Mouse (Mus musculus): ENCODE measurements around the gene Gnaz. TPM values are rescaled to one million over a fixed set of nuclear protein-coding genes. Genes with fewer than 3 reads are reported as not detected.
A peak's percentile ranks its signal among the peaks of the same experiment; 100 is the strongest.

The Gnaz gene
- polyA plus RNA-seq, 1 experiment from 2014 or later, result 60.6 TPM

DNA sequence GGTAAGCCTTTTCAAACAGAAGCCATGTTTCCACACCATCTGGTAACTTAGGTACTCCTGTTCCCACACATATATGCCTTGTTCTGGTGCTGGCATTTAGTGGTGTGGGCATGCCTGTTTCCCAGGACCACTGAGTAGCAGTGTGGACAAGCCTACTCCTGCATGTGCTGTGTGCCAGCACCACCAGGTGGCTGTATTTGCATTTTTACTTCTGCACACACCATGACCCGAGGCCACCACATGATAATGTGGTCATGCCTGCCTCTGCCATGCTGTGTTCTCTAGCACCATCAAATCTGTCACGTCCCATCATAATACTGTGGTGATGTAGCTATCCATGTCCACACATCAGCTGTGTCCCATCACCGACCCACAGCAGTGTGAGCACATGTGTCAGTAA, 27.7 kb upstream of the Gnaz start:
- ATAC-seq (ENCODE audit: low FRiP score, low TSS enrichment) (no peak), DNase-seq (peak; percentile 50)
- Histone ChIP-seq H3K4me1 (ENCODE audit: control insufficient read depth, insufficient read depth, low read length) (no peaks in the 10 kb centered on the region), H3K4me3 (replicated peaks; ENCODE audit: low read depth, low read length) (no peak overlapping the region), H3K36me3 (ENCODE audit: control insufficient read depth, insufficient read depth, low read length) (no peaks in the 10 kb centered on the region), H3K27ac (replicated peaks; ENCODE audit: low read depth, low read length) (no peak overlapping the region), H3K4me2 (ENCODE audit: low read length) (no peak overlapping the region), H3K27me3 (ENCODE audit: control insufficient read depth, insufficient read depth, low read length) (no peaks in the 10 kb centered on the region), H3K9me3 (ENCODE audit: control insufficient read depth, low read length) (no peaks in the 10 kb centered on the region), H3K9ac (replicated peaks; ENCODE audit: low read length) (no peak overlapping the region)
- WGBS, result 59% methylated on average over 3 of the region's 3 CpGs

DNA sequence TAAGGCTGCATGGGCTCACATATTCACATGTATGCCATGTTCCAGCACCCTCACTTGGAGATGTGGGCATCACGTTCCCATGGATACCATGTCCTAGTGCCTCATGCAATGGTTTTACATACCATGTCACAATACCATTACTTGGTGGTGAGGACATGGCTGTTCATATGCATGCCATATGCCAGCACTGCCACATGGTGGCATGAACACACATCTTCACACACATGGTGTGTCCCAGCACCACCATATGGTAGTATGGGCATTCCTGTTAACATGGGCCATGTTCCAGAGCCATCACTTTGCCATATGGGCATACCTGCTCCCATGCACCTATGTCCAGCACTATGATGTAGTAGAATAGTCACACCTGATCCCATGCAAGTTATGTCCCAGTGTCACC, 26.2 kb upstream of the Gnaz start:
- DNase-seq (no peak), ATAC-seq (ENCODE audit: low FRiP score, low TSS enrichment) (no peak)
- no peak overlapping the region for H3K9ac ChIP-seq (replicated peaks; ENCODE audit: low read length)
- no peak overlapping the region for H3K27ac ChIP-seq (replicated peaks; ENCODE audit: low read depth, low read length)
- 95% methylated on average over 1 of the region's 1 CpGs for WGBS
- no peaks in the 10 kb centered on the region for H3K27me3 ChIP-seq (ENCODE audit: control insufficient read depth, insufficient read depth, low read length)
- H3K9me3 ChIP-seq (ENCODE audit: control insufficient read depth, low read length), result no peaks in the 10 kb centered on the region; the same call in 1 of the 2 replicates
- H3K4me1 ChIP-seq (ENCODE audit: control insufficient read depth, insufficient read depth, low read length), result no peaks in the 10 kb centered on the region
- no peak overlapping the region for H3K4me3 ChIP-seq (replicated peaks; ENCODE audit: low read depth, low read length)
- no peak overlapping the region for H3K4me2 ChIP-seq (ENCODE audit: low read length)
- no peaks in the 10 kb centered on the region for H3K36me3 ChIP-seq (ENCODE audit: control insufficient read depth, insufficient read depth, low read length)

DNA sequence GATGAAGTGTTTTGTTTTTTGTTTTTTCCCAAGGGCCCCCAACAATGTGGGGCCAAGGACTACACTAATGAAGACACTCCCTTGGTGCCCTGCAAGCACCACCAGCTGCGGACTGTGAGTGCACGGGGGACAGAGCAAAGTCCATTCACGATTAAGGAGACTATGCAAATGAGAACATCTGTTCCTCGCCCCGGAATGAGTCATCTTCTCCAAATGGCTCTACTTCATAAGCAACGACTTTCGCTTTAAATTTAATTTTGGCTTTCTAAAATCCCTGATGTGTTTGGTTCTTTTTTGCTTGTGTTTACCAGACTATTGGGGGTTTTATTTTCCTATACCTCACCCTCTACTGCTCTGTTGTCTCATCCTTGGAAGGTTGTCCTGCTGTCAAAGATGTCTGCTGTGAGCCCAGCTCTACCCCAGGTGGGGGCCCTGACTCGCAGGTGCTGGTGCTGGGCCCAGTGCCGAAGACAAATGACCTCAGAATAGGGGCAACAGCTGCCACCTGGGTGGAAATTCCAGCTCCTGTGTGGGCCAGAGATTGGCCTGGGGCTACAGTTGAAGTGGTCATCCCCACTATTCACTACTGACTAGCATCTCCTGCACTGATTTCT, 14.0 kb upstream of the Gnaz start:
- DNase-seq, result no peak
- Histone ChIP-seq H3K9me3 (ENCODE audit: control insufficient read depth, low read length) (no peaks in the 10 kb centered on the region), H3K27me3 (ENCODE audit: control insufficient read depth, insufficient read depth, low read length) (no peaks in the 10 kb centered on the region), H3K4me2 (ENCODE audit: low read length) (no peak overlapping the region), H3K27ac (replicated peaks; ENCODE audit: low read depth, low read length) (no peak overlapping the region), H3K4me3 (replicated peaks; ENCODE audit: low read depth, low read length) (no peak overlapping the region), H3K36me3 (ENCODE audit: control insufficient read depth, insufficient read depth, low read length) (no peaks in the 10 kb centered on the region), H3K4me1 (ENCODE audit: control insufficient read depth, insufficient read depth, low read length) (no peaks in the 10 kb centered on the region), H3K9ac (replicated peaks; ENCODE audit: low read length) (no peak overlapping the region)
- ATAC-seq (ENCODE audit: low FRiP score, low TSS enrichment), result no peak
- 39% methylated on average over 9 of the region's 9 CpGs for WGBS

DNA sequence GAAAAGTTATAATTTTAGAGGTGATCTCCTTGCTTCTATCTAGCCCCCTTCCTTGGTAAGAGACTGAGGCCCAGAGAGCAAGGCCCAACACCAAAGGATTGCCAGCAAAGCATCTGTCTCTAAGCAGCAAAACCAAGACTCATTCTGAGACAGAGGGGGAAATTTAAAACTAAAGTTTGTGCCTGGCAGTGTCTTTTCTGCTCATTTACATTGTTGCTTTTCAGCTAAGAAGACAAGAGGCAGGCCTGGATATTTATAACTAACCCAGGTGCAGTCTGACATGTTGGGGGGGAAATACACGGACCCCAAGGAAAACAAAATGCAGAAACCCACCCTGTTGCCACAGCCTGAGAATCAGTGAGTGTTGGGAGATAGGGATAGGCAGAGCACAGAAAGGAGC, 2.6 kb upstream of the Gnaz start:
- Histone ChIP-seq H3K4me2 (ENCODE audit: low read length) (no peak overlapping the region), H3K36me3 (ENCODE audit: control insufficient read depth, insufficient read depth, low read length) (no peaks in the 10 kb centered on the region), H3K9ac (replicated peaks; ENCODE audit: low read length) (no peak overlapping the region), H3K9me3 (ENCODE audit: control insufficient read depth, low read length) (no peaks in the 10 kb centered on the region), H3K4me1 (ENCODE audit: control insufficient read depth, insufficient read depth, low read length) (peaks cover 18% of the 10 kb centered on the region), H3K27me3 (ENCODE audit: control insufficient read depth, insufficient read depth, low read length) (no peaks in the 10 kb centered on the region), H3K4me3 (replicated peaks; ENCODE audit: low read depth, low read length) (no peak overlapping the region), H3K27ac (replicated peaks; ENCODE audit: low read depth, low read length) (no peak overlapping the region)
- 80% methylated on average over 1 of the region's 1 CpGs for WGBS
- ATAC-seq (ENCODE audit: low FRiP score, low TSS enrichment) (no peak), DNase-seq (no peak)

DNA sequence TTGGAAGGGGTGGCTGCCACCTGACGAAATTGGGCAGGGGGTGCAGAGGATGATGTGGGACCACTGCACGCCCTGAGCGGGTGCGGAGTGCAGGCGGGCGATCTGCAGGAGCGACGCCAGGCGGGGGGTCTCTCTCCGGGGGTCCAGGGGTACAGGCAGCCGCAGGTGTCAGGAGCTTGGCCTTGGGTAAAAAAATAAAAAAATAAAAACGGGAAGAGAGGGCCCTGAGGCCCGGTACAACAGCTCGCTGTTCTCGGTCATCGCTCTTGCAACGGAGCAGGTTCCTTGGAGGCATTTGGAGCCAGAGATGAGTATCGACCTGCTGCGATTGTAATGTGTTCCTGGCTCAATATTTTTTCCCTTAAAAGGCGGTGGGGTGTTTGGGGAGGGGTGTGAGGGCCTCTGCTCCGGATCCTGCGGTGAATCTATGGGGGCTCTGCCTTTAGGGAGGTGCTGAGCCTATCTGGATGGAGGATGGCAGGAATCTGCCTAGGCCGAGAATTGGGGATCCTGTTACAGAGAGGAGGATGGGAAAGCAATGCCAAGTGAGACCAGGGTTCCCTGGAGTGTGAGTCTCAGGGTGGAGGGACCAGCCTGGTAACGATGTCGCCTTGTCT, 782 bp downstream of the Gnaz start:
- WGBS, result 1% methylated on average over 25 of the region's 25 CpGs
- no peaks in the 10 kb centered on the region for H3K27me3 ChIP-seq (ENCODE audit: control insufficient read depth, insufficient read depth, low read length)
- no peaks in the 10 kb centered on the region for H3K9me3 ChIP-seq (ENCODE audit: control insufficient read depth, low read length)

DNA sequence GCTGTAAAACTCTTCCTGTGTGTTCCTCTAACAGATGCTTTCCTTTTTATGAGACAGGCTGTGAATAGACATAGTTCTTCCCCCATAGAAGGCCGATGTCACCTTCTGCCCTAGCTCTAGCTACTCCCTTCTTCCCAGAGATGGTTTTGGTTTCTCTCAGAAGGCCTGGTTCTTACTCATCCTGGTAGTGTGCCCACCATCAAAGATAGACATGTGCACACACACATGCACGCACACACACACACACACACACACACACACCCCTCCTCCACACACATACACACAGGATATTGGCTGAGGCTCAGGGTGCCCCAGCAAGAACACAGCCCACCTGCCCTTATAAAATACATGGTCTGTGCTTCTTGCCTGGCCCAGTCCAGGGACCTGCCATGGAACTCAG, 2.3 kb downstream of the Gnaz start:
- H3K36me3 ChIP-seq (ENCODE audit: control insufficient read depth, insufficient read depth, low read length), result peaks cover 3% of the 10 kb centered on the region
- H3K4me1 ChIP-seq (ENCODE audit: control insufficient read depth, insufficient read depth, low read length), result peaks cover 20% of the 10 kb centered on the region
- no peaks in the 10 kb centered on the region for H3K9me3 ChIP-seq (ENCODE audit: control insufficient read depth, low read length)
- no peak for ATAC-seq (ENCODE audit: low FRiP score, low TSS enrichment)
- no peak for DNase-seq
- WGBS, result 92% methylated on average over 2 of the region's 2 CpGs
- H3K27me3 ChIP-seq (ENCODE audit: control insufficient read depth, insufficient read depth, low read length), result no peaks in the 10 kb centered on the region
- H3K4me2 ChIP-seq (ENCODE audit: low read length), result no peak overlapping the region
- no peak overlapping the region for H3K27ac ChIP-seq (replicated peaks; ENCODE audit: low read depth, low read length)
- no peak overlapping the region for H3K9ac ChIP-seq (replicated peaks; ENCODE audit: low read length)
- 0 out of 2 replicates have a peak overlapping the region, but pooled peaks have one; percentile 72 for H3K4me3 ChIP-seq (replicated peaks; ENCODE audit: low read depth, low read length)

More for the DNA sequence above, 782 bp downstream of the Gnaz start:
- peak overlapping the region; percentile 78 for H3K27ac ChIP-seq (replicated peaks; ENCODE audit: low read depth, low read length)
- ATAC-seq (ENCODE audit: low FRiP score, low TSS enrichment) (no peak), DNase-seq (peak; percentile 53)
- H3K4me3 ChIP-seq (replicated peaks; ENCODE audit: low read depth, low read length), result peak overlapping the region; percentile 72
- peaks cover 20% of the 10 kb centered on the region for H3K4me1 ChIP-seq (ENCODE audit: control insufficient read depth, insufficient read depth, low read length)
- no peaks in the 10 kb centered on the region for H3K36me3 ChIP-seq (ENCODE audit: control insufficient read depth, insufficient read depth, low read length)
- peak overlapping the region; percentile 76 for H3K9ac ChIP-seq (replicated peaks; ENCODE audit: low read length)
- H3K4me2 ChIP-seq (ENCODE audit: low read length), result peak overlapping the region; percentile 85

DNA sequence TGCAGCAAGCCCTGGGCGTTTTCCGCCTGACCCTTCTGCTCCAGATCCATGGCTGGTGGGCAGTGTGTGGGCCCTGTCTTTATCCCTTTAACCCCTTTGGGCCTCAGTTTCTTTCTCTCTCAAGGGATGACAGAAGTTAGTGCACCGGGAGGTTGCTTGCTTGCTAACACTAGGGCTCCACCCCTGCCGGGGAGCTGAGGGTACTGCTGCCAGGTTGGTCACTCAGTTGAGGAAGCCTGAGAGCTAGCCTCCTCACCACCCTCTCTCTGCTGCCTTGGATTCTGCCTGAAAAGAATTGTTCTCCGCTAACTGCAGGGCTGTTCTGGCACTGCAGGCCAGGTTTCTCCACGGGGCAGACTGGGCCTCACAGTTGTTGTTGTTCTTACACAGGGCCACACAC, 6.0 kb downstream of the Gnaz start:
- H3K4me1 ChIP-seq (ENCODE audit: control insufficient read depth, insufficient read depth, low read length), result peaks cover 13% of the 10 kb centered on the region
- no peak for DNase-seq
- H3K9me3 ChIP-seq (ENCODE audit: control insufficient read depth, low read length), result no peaks in the 10 kb centered on the region
- ATAC-seq (ENCODE audit: low FRiP score, low TSS enrichment), result no peak
- no peaks in the 10 kb centered on the region for H3K27me3 ChIP-seq (ENCODE audit: control insufficient read depth, insufficient read depth, low read length)
- no peak overlapping the region for H3K4me3 ChIP-seq (replicated peaks; ENCODE audit: low read depth, low read length)
- WGBS, result 77% methylated on average over 6 of the region's 6 CpGs
- H3K4me2 ChIP-seq (ENCODE audit: low read length), result no peak overlapping the region
- H3K36me3 ChIP-seq (ENCODE audit: control insufficient read depth, insufficient read depth, low read length), result peaks cover 3% of the 10 kb centered on the region
- H3K9ac ChIP-seq (replicated peaks; ENCODE audit: low read length), result no peak overlapping the region
- no peak overlapping the region for H3K27ac ChIP-seq (replicated peaks; ENCODE audit: low read depth, low read length)

DNA sequence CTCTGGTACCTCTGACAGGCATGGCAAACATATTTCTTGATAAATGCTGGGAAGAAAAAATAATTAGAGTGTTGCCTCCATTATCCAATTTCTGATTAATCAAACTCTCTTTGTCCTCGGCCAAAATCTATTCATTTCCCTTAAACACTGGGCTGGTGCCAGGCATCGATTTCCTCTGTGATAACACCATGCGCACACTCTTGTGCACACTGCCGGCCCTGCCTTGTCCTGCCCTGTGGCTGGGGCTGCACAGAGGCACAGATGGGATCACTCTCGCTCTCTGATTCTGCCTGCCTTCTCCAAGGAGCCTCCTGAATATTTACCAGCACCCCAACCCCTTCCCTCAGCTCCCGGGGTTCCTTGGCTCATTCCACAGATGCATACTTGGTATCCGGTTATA, 8.6 kb downstream of the Gnaz start:
- 82% methylated on average over 7 of the region's 7 CpGs for WGBS
- Histone ChIP-seq H3K27ac (replicated peaks; ENCODE audit: low read depth, low read length) (no peak overlapping the region), H3K27me3 (ENCODE audit: control insufficient read depth, insufficient read depth, low read length) (no peaks in the 10 kb centered on the region), H3K4me3 (replicated peaks; ENCODE audit: low read depth, low read length) (no peak overlapping the region), H3K4me2 (ENCODE audit: low read length) (no peak overlapping the region), H3K9ac (replicated peaks; ENCODE audit: low read length) (no peak overlapping the region), H3K4me1 (ENCODE audit: control insufficient read depth, insufficient read depth, low read length) (peaks cover 4% of the 10 kb centered on the region; the same call in 1 of the 2 replicates), H3K36me3 (ENCODE audit: control insufficient read depth, insufficient read depth, low read length) (peaks cover 3% of the 10 kb centered on the region), H3K9me3 (ENCODE audit: control insufficient read depth, low read length) (no peaks in the 10 kb centered on the region)
- DNase-seq (no peak), ATAC-seq (ENCODE audit: low FRiP score, low TSS enrichment) (no peak)

DNA sequence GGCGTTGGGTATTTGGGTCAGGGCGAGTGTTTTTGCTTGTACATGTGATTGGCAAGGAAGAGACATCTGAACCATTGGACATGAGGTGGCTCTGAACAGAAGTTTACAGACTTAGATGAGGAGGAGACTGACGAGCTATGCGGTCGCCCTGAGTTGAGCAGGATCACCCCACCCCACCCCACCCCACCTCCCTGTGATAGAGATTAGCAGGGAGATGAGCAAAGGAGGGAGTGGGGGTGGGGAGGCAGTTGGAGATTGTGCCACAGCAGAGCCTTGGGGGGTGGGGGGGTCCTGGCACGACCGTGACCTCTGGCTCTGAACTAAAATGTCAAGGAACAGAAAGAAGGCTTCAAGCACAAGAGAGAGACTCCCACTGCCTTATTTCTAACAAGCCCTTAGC, 9.5 kb downstream of the Gnaz start:
- WGBS, result 74% methylated on average over 7 of the region's 7 CpGs
- Histone ChIP-seq H3K9me3 (ENCODE audit: control insufficient read depth, low read length) (no peaks in the 10 kb centered on the region), H3K36me3 (ENCODE audit: control insufficient read depth, insufficient read depth, low read length) (peaks cover 3% of the 10 kb centered on the region), H3K4me2 (ENCODE audit: low read length) (no peak overlapping the region), H3K4me3 (replicated peaks; ENCODE audit: low read depth, low read length) (no peak overlapping the region), H3K9ac (replicated peaks; ENCODE audit: low read length) (no peak overlapping the region), H3K27me3 (ENCODE audit: control insufficient read depth, insufficient read depth, low read length) (no peaks in the 10 kb centered on the region), H3K27ac (replicated peaks; ENCODE audit: low read depth, low read length) (no peak overlapping the region), H3K4me1 (ENCODE audit: control insufficient read depth, insufficient read depth, low read length) (peaks cover 4% of the 10 kb centered on the region; the same call in 1 of the 2 replicates)
- DNase-seq, result no peak
- no peak for ATAC-seq (ENCODE audit: low FRiP score, low TSS enrichment)

All from midbrain, embryonic 14.5 days (tissue).